Mouse (Mus musculus) bone marrow macrophage, adult 2 months (primary cell): ENCODE results near the gene Gtpbp1.

Experiments used
- CTCF ChIP-seq: IDR thresholded peaks from 2 replicates; pipeline ENCODE4 v1.5.1; 2012; ENCODE audit warnings: low read depth, mild to moderate bottlenecking, low read length, moderate library complexity
- POLR2A ChIP-seq: IDR thresholded peaks from 2 replicates; pipeline ENCODE4 v1.6.1; 2012; ENCODE audit warnings: mild to moderate bottlenecking, low read depth, low read length, borderline replicate concordance

- TF ChIP-seq CTCF (no peak), POLR2A (no peak)
Observed at GRCm38 (mm10) chr15:79741921-79742705, 51.5 kb downstream of the Gtpbp1 start, which contains the start of gene Sun2.
